Mouse (Mus musculus) heart, adult 9 months (tissue): ENCODE results near the gene Nf1.

ENCODE experiments used
- DNase-seq, 2 experiments: peaks; one replicate each; pipeline ENCODE4 v3.0.0; 2022; ENCODE audit warnings: low spot score in 2 of 2

Nf1 gene

GRCm38 (mm10) chr11:79527739-79528384 is 188.4 kb downstream of the Nf1 start:
- DNase-seq, result peak; percentile 25 to 68

- no peak for DNase-seq
Observed at GRCm38 (mm10) chr11:79528601-79529000, 189.1 kb downstream of the Nf1 start.

DNA sequence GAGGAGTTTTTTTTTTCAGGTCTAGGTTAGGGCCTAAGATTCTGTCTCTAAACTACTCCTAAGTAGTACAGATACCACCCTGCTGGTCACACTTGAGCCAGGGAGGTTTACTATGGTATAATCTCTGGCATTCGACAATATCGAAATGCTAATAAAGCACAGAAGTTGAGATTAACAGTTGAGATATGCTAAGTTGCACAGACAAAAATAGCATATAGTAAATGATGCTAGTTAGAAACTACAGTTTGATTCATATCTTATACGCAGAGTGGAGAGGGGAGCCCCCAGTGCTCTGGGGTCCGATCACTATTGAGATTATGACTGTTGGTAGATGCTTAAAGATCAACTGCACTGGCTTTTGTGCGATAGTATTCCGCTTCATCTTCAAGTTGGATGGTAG is 189.7 kb downstream of the Nf1 start:
- no peak for DNase-seq

DNA sequence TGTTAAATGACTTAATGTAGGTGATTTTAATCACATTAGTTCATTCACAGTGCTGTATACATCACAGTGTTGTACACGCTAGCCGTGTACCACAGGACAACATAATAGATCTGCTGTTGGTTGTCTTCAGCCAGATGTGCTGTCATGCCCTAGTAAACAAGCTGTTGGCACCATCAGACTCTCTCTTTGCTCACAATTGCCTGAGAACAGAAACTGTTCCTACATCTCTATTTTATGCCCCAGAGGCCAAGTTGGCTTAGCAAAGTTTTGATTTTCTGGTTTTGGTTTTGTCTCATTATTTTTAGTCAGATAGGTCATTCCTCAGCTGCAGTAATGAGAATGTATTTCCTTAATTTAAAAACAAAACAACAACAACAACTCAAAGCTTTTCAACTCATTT is 190.2 kb downstream of the Nf1 start:
- DNase-seq, result no peak

DNA sequence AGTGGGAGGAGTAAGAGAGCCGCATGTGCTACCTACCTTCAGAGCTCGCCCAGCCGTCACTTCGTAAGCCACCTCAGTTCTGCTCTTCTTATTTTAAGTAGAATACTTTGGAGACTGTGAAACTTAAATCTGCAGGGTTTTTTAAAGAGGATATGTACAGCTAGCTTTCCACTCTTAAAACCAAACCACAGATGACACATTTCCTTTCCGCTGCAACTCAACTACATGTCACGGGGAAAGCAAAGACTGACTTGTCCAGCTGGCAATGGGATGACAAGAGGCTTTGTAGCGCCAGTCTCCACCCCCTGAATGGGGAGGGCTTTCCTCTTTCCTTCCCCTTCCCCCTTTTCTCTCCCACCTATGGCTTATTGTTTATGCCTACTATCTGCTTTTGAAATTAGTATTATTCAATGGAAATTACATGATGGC is 190.9 kb downstream of the Nf1 start, which contains the start of the genes Evi2 and Evi2a:
TSS of gene Evi2 (minus strand) at position 257 of the 429 bp plus-strand sequence.
TSS of gene Evi2a (minus strand) at position 277 of the 429 bp plus-strand sequence.
- peak; percentile 52 to 69 for DNase-seq

- peak; percentile 5 to 6 for DNase-seq
Observed at GRCm38 (mm10) chr11:79530774-79531173, 191.3 kb downstream of the Nf1 start.

DNA sequence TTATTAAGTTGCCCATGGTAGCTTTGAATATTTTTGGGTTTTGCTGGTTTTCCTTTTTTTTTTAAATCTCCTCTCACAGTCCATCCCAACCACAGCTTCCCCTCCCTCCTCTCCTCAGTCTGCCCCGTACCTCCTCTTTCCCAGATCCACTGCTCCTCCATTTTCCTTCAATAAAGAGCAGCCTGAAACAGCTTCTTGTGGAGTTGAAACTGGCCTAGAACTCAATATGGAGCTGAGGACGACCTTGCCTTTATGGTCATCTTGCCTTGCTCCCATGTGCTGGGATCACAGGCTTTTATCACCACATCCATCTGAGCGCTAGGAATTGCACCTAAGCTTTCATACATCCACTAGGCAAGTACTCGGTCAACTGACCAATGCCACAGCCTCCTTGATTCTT is 192.0 kb downstream of the Nf1 start:
- DNase-seq, result no peak

GRCm38 (mm10) chr11:79533311-79533710 is 193.8 kb downstream of the Nf1 start:
- no peak for DNase-seq

- peak; percentile 45 to 57 for DNase-seq
Observed at GRCm38 (mm10) chr11:79533950-79534690, 194.6 kb downstream of the Nf1 start.

DNA sequence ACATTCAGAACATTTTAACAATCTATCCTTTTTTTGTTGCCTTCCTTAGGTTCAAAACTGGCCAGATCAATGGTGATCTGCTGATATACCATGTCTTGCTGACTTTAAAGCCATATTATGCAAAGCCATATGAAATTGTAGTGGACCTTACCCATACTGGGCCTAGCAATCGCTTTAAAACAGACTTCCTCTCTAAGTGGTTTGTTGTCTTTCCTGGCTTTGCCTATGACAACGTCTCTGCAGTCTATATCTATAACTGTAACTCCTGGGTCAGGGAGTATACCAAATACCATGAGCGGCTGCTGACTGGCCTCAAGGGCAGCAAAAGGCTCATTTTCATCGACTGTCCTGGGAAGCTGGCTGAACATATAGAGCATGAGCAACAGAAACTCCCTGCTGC is 196.1 kb downstream of the Nf1 start:
- DNase-seq, result no peak

DNA sequence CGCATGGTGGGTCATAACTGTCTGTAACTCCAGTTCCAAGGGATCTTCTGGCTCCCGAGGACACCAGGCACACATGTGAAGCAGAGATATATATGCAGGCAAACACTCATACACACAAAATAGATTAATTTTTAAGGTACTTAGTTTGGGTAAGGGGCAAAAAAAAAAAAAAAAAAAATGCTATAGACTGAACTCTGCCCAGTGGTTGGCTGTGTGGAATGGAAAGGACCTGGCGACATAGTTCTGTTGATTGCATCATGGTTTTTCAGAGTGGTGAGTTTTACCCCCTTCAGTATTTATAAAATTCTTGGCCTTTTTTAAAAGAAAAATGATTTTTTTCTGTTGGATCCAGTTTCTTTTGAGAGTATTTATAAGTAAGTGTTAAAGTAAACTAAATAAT is 196.8 kb downstream of the Nf1 start:
- DNase-seq, result no peak

DNA sequence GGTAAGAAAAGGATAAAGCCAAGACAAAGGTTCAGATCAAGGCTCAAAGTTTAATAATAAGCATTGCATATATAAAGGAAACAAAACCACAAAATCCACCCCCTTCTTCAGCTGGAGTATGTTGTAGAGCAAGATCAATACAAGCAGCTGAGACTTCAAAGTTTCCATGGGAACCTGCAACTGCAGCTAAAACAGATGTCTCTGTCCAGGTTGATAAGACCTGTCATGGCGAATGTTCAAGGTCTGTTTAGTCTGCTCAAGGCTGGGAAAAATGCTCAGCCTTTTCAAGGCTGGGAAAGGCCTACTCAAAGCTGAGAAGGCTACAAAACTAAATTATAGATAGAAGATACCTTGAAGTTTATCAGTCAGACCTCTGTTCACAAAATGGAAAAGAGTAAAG is 213.1 kb downstream of the Nf1 start:
- no peak for DNase-seq

DNA sequence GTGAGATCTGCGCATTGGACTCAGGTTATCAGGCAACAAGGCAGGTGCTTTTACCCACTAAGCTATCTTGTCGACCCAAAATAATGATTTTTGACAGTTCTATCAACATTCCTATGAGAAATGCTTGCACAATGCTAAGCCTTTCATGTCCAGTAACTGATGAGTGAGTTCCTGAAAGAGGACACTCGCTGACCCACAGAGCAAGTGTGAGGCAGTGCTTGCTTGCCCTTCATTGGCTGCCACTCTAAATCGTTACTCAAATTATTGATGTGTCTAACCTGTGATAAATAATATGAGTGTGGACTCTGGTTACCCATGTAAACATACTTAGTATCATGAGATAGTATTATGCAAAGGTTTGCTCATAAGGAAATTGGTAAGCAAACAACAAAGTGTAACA is 221.0 kb downstream of the Nf1 start:
- DNase-seq, result no peak

GRCm38 (mm10) chr11:79563493-79563892 is 224.0 kb downstream of the Nf1 start:
- no peak for DNase-seq

- no peak for DNase-seq
Observed at GRCm38 (mm10) chr11:79566947-79567346, 227.5 kb downstream of the Nf1 start.

DNA sequence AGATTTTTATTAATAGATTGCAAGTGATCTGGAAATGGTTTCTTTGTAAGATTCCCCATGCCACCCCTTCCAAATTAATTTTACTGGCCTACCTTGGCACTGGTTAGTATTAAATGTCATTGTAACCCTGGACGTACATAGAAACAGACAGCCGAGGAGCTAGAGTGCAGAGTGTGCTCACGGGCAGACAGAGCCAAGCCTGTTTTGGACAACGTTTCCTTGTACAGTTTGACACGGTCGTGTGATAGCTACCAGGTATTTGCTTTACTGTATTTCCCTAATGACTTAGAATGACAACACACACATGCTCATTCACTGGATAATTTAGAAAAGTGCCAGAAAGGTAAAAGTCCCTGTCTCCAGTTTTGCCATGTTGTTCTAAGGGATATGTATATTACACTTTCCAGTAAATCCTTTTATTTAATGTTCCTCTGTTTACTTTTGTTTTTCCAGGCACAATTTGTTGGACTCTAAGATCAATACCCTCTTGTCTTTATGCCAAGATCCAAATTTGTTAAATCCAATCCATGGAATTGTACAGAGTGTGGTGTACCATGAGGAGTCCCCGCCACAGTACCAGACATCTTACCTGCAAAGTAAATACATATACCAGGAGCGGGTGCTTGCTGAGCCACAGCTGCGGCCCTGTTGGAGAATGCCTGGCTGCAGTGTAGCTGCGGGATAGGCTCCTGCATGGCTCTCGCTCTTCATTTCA is 228.9 kb downstream of the Nf1 start:
- no peak for DNase-seq

DNA sequence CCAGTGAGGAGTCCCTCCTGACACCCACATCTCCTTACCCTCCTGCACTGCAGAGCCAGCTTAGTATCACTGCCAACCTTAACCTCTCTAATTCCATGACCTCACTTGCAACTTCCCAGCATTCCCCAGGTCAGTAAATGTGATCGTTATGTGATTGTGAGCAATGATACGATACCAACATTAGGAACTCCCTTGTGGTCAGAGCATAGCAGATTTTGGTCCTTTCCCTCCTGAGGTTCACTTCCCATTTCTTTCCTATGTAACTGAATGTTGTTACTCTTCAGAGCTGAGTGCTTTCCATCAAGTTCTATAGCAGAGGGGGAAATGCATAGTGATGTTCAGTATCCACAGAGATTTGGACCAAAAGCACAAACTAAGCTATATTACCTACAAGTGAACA is 230.8 kb downstream of the Nf1 start:
- no peak for DNase-seq

- no peak for DNase-seq
Observed at GRCm38 (mm10) chr11:79573836-79574235, 234.3 kb downstream of the Nf1 start.

DNA sequence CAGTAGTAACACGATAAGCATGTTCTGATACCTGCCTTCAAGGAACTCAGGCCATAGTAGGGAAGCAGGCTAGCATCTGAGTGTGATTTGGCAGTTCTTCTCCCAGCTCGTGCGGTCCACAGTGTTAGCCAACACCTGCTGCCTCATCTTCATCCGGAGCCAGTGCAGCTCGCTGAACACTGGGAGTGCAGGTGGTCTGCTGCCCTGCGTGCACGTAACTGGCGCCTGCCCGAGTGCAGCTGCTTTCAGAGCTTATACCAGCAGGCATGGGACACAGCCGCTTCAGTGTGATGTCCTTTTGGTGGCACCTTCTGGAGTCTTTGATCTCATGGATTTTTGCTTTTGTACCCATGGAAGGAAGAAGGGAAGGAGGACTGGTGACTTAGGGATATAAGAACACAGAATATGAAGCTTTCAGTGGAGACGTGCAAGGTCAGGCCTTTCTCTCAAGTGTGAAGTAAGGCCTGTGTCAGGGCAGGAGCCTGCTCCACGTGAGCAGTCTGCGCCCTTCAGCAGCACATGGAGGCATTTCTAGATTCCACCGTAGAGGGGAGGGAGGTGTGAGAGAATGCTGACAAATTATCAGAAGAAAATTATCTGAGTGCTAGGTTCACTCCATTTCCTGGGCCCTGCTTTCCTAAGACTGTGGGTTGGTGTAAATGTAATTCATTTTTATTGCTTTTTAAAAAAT is 236.0 kb downstream of the Nf1 start:
- DNase-seq, result no peak

GRCm38 (mm10) chr11:79577741-79578140 is 238.2 kb downstream of the Nf1 start:
- DNase-seq, result peak; percentile 35 to 58

DNA sequence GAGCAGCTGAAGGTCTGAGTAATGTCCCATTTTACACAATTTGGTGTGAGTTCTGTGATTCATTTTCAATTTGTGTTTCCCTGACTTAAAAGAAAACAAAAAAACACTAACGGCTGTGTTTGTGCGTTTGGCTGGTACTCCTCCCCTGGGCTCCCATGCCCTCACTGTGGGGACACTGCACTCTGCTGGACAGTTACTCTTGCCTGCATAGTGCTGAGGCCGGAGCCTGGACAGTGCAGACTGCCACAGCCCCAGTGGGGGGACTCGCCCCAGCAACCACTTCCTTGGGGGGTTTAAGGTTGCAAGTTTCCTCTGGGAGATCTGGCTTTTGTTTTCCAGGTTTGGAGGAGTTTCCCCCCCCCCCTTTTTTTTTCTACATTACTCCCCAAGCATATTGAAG is 241.2 kb downstream of the Nf1 start:
- DNase-seq, result no peak

- DNase-seq, result no peak
Observed at GRCm38 (mm10) chr11:79581257-79581656, 241.8 kb downstream of the Nf1 start.
